Mouse (Mus musculus) MEL (cell line): ENCODE results near the gene Exoc3l. TPM values are rescaled to one million over a fixed set of nuclear protein-coding genes. Genes with fewer than 3 reads are reported as not detected.

Experiments used
- DNase-seq: peaks from one replicate; pipeline ENCODE4 v3.0.0; 2011; ENCODE audit warnings: low read depth, low spot score
- H3K27ac ChIP-seq: 2 replicates; pipeline ENCODE4 v1.5.1; 2012; ENCODE audit warnings: low read depth, mild to moderate bottlenecking, control low read depth, low read length, moderate library complexity; ENCODE audit not compliant: control insufficient read depth
- H3K27me3 ChIP-seq, 2 experiments: fragments of 150-350 bp in 1 of 2; sonication (generic) in 1 of 2; 2 replicates each; pipeline ENCODE4 v1.6.1; 2012; ENCODE audit warnings: low read length in 2 of 2, mild to moderate bottlenecking in 2 of 2, improper control_type of control experiment in 1 of 2, moderate library complexity in 1 of 2; ENCODE audit not compliant: insufficient read depth in 2 of 2, control insufficient read depth in 1 of 2
- H3K36me3 ChIP-seq, 2 experiments: 2 replicates each; pipeline ENCODE4 v1.6.1; 2012 to 2014; ENCODE audit warnings: low read length in 2 of 2, improper control_type of control experiment in 1 of 2, inconsistent platforms in 1 of 2, mild to moderate bottlenecking in 1 of 2; ENCODE audit not compliant: insufficient read depth in 2 of 2, control insufficient read depth in 1 of 2
- H3K4me1 ChIP-seq, 2 experiments: fragments of 150-350 bp in 1 of 2; sonication (generic) in 1 of 2; 2 replicates each; pipeline ENCODE4 v1.6.1; 2012; ENCODE audit warnings: low read length in 2 of 2, improper control_type of control experiment in 1 of 2, mild to moderate bottlenecking in 1 of 2; ENCODE audit not compliant: insufficient read depth in 2 of 2, control insufficient read depth in 1 of 2
- H3K4me3 ChIP-seq, 2 experiments: fragments of 150-350 bp in 1 of 2; sonication (generic) in 1 of 2; 2 replicates each; pipeline ENCODE4 v1.5.1; 2012; ENCODE audit warnings: low read depth in 2 of 2, low read length in 2 of 2, mild to moderate bottlenecking in 2 of 2, moderate library complexity in 2 of 2, control low read depth in 1 of 2, improper control_type of control experiment in 1 of 2; ENCODE audit not compliant: control insufficient read depth in 1 of 2, insufficient read depth in 1 of 2
- H3K79me2 ChIP-seq: 2 replicates; pipeline ENCODE4 v1.6.1; 2012; ENCODE audit warnings: mild to moderate bottlenecking, low read length, moderate library complexity; ENCODE audit not compliant: control insufficient read depth, poor library complexity, insufficient read depth
- H3K9ac ChIP-seq: 2 replicates; pipeline ENCODE4 v1.6.1; 2012; ENCODE audit warnings: low read depth, mild to moderate bottlenecking, control low read depth, low read length, moderate library complexity; ENCODE audit not compliant: control insufficient read depth, poor library complexity, severe bottlenecking
- H3K9me3 ChIP-seq: fragments of 150-350 bp; sonication (generic); replicated peaks from 2 replicates; pipeline ENCODE4 v1.6.1; 2012; ENCODE audit warnings: mild to moderate bottlenecking, low read length, improper control_type of control experiment, moderate library complexity; ENCODE audit not compliant: insufficient read depth
- BHLHE40 ChIP-seq: IDR thresholded peaks from 2 replicates; pipeline ENCODE4 v1.6.1; 2012; ENCODE audit warnings: low read depth, mild to moderate bottlenecking, inconsistent platforms, low read length, improper control_type of control experiment, borderline replicate concordance
- CHD2 ChIP-seq: IDR thresholded peaks from 2 replicates; pipeline ENCODE4 v1.6.1; 2011; ENCODE audit warnings: low read length, improper control_type of control experiment
- EP300 ChIP-seq, 2 experiments: IDR thresholded peaks; 2 replicates each; pipeline ENCODE4 v1.6.1; 2011; ENCODE audit warnings: improper control_type of control experiment in 2 of 2, low read length in 2 of 2, low read depth in 1 of 2, mild to moderate bottlenecking in 1 of 2
- GABPA ChIP-seq: IDR thresholded peaks from 2 replicates; pipeline ENCODE4 v1.6.1; 2012; ENCODE audit warnings: low read depth, mild to moderate bottlenecking, inconsistent platforms, low read length, improper control_type of control experiment, moderate library complexity
- MAFK ChIP-seq: IDR thresholded peaks from 2 replicates; pipeline ENCODE4 v1.6.1; 2011; ENCODE audit warnings: low read depth, mild to moderate bottlenecking, low read length, improper control_type of control experiment, borderline replicate concordance
- MAX ChIP-seq: IDR thresholded peaks from 2 replicates; pipeline ENCODE4 v1.6.1; 2011; ENCODE audit warnings: low read length, improper control_type of control experiment
- MAZ ChIP-seq: IDR thresholded peaks from 2 replicates; pipeline ENCODE4 v1.6.1; 2012; ENCODE audit warnings: low read depth, mild to moderate bottlenecking, inconsistent platforms, low read length, improper control_type of control experiment
- MXI1 ChIP-seq: IDR thresholded peaks from 2 replicates; pipeline ENCODE4 v1.6.1; 2011; ENCODE audit warnings: mild to moderate bottlenecking, low read depth, low read length, improper control_type of control experiment
- MYC ChIP-seq: IDR thresholded peaks from 2 replicates; pipeline ENCODE4 v1.6.1; 2011; ENCODE audit warnings: low read depth, mild to moderate bottlenecking, low read length, improper control_type of control experiment, moderate library complexity
- NELFE ChIP-seq: IDR thresholded peaks from 2 replicates; pipeline ENCODE4 v1.6.1; 2011; ENCODE audit warnings: low read depth, low read length, improper control_type of control experiment
- NRF1 ChIP-seq: IDR thresholded peaks from 2 replicates; pipeline ENCODE4 v1.6.1; 2014; ENCODE audit warnings: low read depth, mild to moderate bottlenecking, inconsistent platforms, low read length, improper control_type of control experiment, moderate library complexity; ENCODE audit not compliant: poor library complexity, insufficient read depth, severe bottlenecking
- POLR2A ChIP-seq, 2 experiments: IDR thresholded peaks; 2 replicates each; pipeline ENCODE4 v1.6.1; 2011 to 2012; ENCODE audit warnings: low read length in 2 of 2, mild to moderate bottlenecking in 2 of 2, control low read depth in 1 of 2, improper control_type of control experiment in 1 of 2, low read depth in 1 of 2, moderate library complexity in 1 of 2; ENCODE audit not compliant: control insufficient read depth in 1 of 2, insufficient read depth in 1 of 2, poor library complexity in 1 of 2
- POLR2AphosphoS5 ChIP-seq: IDR thresholded peaks from 2 replicates; pipeline ENCODE4 v1.6.1; 2012; ENCODE audit warnings: low read depth, borderline replicate concordance, mild to moderate bottlenecking, inconsistent platforms, low read length, moderate library complexity, mixed read lengths
- RAD21 ChIP-seq: IDR thresholded peaks from 2 replicates; pipeline ENCODE4 v1.6.1; 2011; ENCODE audit warnings: mild to moderate bottlenecking, low read depth, low read length, improper control_type of control experiment
- RCOR1 ChIP-seq: IDR thresholded peaks from 2 replicates; pipeline ENCODE4 v1.6.1; 2012; ENCODE audit warnings: low read depth, mild to moderate bottlenecking, inconsistent platforms, low read length, improper control_type of control experiment
- TAL1 ChIP-seq: IDR thresholded peaks from 2 replicates; pipeline ENCODE4 v1.6.1; 2012; ENCODE audit warnings: mild to moderate bottlenecking, inconsistent platforms, low read length, moderate library complexity, mixed read lengths
- USF1 ChIP-seq: IDR thresholded peaks from 2 replicates; pipeline ENCODE4 v1.6.1; 2014; ENCODE audit warnings: low read depth, mild to moderate bottlenecking, inconsistent platforms, low read length, improper control_type of control experiment, moderate library complexity
- polyA plus RNA-seq, 2 experiments: library from polyadenylated mRNA; stranded (reverse) in 1 of 2; unstranded in 1 of 2; fragments of >175 nt in 1 of 2; fragments of >200 nt in 1 of 2; gene quantifications; 2 replicates each; pipeline versions ENCODE4 v1.2.1 to v1.2.4; 2012; ENCODE audit warnings: low replicate concordance in 2 of 2, low read depth in 1 of 2; ENCODE audit not compliant: insufficient read length in 2 of 2, insufficient read depth in 1 of 2, missing spikeins in 1 of 2
- total RNA-seq: library from RNA; depleted of rRNA; stranded (reverse); fragments of 300-350 nt; gene quantifications from 2 replicates; pipeline ENCODE4 v1.2.3, GENCODE M21; 2012

Gene Exoc3l
- total and polyA plus RNA-seq, 3 experiments, result 0.69 to 2.0 TPM; not detected in 1

DNA sequence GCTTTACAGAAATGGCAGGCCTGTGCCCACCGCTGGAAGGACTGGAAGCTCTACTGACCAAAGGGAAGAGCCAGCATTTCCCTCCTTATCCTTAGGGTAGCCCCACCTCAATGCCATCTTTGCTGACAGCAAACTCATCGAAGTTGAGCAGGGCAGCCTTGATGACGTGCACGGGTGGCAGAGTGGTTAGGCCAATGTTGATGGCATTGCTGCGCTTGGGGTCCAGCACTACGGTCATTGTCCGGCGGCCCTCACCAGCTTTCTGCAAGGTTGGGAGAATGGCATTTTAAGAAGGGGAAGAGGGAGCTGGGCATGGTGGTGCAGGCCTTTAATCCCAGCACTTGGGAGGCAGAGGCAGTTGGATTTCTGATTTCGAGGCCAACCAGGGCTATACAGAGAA lies 36.0 kb upstream of the Exoc3l start:
- peaks cover 3% of the 10 kb centered on the region in 2 experiments; a peak in 3 of 4 replicates for H3K4me1 ChIP-seq
- no peak for DNase-seq
- H3K36me3 ChIP-seq, result peaks cover 7 to 10% of the 10 kb centered on the region in 2 experiments

DNA sequence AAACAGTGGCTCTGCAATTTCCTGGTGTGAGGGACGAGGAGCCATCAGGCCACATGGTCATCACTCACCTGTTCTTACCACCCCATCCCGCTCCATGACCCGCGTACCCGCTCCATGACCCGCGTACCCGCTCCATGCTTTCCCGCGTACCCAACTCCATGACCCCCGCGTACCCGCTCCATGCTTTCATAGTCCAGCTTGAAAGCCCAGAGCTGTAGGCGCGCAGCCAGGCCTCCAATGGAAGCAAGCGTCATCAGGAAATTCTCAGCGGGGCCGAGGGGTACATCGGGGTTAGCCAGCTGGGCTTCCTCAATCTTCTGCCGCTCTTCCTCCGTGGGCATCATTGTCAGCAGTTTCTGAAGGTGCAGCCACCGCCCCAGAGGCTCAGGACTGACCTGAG lies 35.6 kb upstream of the Exoc3l start:
- Histone ChIP-seq H3K27me3 (no peaks in the 10 kb centered on the region), H3K36me3 (peaks cover 7 to 10% of the 10 kb centered on the region in 2 experiments)
- TF ChIP-seq MAZ (no peak), RCOR1 (no peak), MXI1 (no peak), USF1 (no peak), POLR2A (IDR thresholded peaks at IDR 0.05; ENCODE audit: control insufficient read depth in 1 of 2, insufficient read depth in 1 of 2, low read depth in 1 of 2, low read length in 2 of 2, poor library complexity in 1 of 2) (no peak), TAL1 (no peak), MYC (no peak), CHD2 (no peak), MAFK (no peak), EP300 (IDR thresholded peaks at IDR 0.05; ENCODE audit: low read depth in 1 of 2, low read length in 2 of 2) (no peak), NELFE (no peak), GABPA (no peak), RAD21 (no peak), NRF1 (no peak), POLR2AphosphoS5 (no peak)
- TF ChIP-seq, all 39 proteins: peak for 0
- Histone ChIP-seq H3K9me3 (no peaks in the 10 kb centered on the region), H3K9ac (no peak overlapping the region), H3K4me3 (no peak overlapping the region), H3K79me2 (peaks cover 10% of the 10 kb centered on the region), H3K27ac (no peak overlapping the region), H3K4me1 (peaks cover 3% of the 10 kb centered on the region in 2 experiments; a peak in 3 of 4 replicates)
- DNase-seq, result no peak

More for the DNA sequence above, 36.0 kb upstream of the Exoc3l start:
- Histone ChIP-seq H3K27me3 (no peaks in the 10 kb centered on the region), H3K4me3 (no peak overlapping the region), H3K79me2 (peaks cover 6% of the 10 kb centered on the region), H3K27ac (no peak overlapping the region), H3K9me3 (no peaks in the 10 kb centered on the region), H3K9ac (no peak overlapping the region)
- TF ChIP-seq BHLHE40 (no peak), MAX (no peak)
